Mouse (Mus musculus): Measurements from ENCODE around the gene Arhgef19.

Gene Arhgef19

DNA sequence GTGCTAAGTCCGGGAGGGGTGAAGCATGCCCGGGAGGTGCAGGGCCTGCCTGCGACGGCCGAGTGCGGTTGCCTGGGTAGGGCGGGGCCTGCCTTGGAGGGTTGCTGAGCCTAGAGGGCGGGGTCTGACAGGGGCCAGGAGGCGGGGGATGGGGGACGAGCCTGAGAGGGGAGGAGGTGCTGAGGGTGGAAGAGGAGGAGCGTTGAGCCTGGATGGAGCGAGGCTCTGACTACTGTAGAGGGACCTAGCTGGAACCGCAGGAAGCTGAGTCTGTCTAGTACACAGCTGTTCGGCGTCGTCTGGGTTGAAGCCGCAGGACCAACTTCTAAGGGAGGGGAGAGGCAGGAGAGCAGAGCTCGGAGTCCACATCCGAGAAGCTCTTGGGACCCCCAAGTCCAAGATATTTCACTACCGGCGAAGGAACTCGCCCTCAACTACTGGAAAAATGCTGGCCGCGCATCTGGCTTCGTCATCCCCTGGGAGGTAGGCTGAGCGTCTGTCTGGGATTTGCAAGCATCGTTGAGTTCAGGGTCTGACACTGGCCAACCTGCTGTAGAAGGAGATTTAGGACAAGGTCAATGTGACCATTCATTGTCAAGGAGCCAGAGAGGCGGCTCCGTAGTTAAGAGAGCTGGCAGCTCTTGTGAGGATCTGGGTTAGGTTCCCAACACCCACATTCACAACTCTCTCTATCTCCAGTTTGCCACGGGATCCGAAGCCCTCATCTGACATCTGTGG, at the start of gene Arhgef19:
TSS of gene Arhgef19 (plus strand) at position 112 of the 738 bp plus-strand sequence.
- DNase-seq (ENCODE audit: low spot score in 2 of 2), result peak; percentile 89 to 90

DNA sequence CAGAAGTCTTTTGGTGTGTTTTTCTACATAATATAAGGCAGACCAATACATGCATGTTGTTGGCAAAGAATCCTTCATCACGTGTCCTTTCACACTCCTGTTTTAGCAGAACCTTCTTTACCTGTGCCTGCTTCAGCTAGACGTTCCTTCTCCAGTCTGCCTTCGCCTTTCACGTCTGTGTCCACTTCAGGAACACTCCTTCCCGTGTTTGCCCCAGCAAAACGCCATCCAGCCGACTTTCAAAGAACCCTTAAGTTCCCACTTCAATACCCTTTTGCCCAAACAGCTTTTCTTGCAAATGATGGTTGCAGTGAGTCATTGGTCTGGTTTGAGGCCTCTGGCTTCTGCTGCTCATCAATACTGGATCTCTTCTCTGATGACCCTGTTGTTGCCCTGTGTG, 48.0 kb upstream of the Arhgef19 start:
- DNase-seq (ENCODE audit: low spot score in 2 of 2), result no peak

DNA sequence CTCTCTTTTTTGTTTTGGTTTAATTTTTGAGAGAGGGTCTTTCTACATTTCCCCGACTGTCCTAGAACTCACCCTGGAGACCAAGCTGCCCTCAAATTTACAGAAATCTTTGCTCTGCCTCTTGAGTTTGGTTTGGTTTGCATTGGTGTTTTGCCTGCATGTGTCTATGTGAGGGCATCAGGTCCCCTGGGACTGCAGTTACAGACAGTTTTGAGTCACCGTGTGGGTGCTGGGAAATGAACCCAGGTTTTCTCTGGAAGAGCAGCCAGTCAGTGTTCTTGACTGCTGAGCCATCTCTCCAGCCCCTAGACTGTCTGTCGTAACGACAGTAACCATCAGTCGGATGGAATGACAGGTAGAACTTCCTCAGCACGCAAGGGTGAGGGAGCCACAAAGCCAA, 44.7 kb upstream of the Arhgef19 start:
- no peak for DNase-seq (ENCODE audit: low spot score in 2 of 2)

DNA sequence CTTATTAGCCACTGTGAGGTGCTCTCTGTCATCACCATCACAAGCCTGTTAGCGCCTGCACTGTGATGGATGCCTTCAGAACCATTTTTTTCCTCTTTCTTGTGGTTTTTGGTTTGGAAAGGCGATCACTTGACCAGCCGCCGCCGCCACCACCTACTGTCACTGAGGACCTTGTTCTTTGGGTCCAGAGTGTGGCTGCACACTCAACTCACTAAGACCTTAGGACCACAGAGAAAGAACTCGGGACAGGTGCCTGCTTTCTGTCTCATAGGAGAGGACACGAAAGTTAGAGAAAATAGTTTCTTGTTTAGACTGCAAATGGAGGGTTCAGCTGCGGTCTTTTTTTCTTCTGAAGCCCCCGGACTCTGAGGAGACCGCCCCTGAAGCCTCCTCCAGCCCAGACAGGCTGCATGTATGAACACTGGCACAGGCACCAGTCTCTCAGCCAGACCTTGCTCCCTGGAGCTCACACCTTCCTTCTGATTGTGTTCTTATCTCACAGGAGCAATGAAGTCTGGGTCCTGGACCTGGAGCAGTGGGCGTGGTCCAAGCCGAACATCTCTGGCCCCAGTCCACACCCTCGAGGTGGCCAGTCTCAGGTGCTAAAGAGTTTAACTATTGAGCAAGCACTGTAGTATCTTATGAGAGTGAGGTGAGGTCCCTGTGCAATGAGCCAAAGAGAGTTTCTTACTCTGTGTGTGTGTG, 42.2 kb upstream of the Arhgef19 start:
- DNase-seq (ENCODE audit: low spot score in 2 of 2), result no peak

DNA sequence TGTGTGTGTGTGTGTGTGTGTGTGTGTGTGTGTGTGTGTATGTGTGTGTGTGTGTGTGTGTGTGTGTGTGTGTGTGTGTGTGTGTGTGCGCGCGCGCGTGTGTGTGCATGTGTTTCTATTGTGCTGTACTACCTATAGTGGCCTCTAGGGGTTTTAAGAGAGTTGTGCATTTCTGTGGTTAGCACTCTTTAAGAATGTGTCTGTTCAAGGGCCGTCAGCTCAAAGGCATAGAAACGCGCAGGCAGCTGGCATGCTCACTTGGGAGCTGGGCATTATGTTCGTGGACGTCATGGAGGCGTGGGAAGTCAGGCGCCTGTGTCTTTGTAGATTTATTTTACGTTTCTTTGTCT, 41.6 kb upstream of the Arhgef19 start:
- DNase-seq (ENCODE audit: low spot score in 2 of 2), result no peak

DNA sequence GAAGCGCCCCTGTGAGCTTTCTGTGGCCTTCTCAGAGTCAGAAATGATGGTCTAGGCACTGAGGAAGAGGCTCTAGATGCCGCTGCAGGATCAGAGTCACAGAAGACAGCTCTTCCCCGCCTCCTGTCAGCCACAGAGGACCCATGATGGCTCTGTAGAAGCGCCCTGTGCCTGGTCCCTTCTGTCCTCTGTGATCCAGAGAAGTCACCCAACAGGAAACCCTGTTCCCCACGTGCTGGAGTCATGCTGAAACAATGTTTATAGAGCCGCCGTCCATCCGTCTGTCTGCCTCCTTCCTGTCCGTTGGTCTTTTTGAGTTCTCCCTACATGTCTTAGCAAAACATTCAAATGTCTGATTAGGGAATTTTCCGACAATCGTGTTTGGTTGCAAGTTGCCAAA, 38.4 kb upstream of the Arhgef19 start:
- peak; percentile 40 to 44 for DNase-seq (ENCODE audit: low spot score in 2 of 2)

DNA sequence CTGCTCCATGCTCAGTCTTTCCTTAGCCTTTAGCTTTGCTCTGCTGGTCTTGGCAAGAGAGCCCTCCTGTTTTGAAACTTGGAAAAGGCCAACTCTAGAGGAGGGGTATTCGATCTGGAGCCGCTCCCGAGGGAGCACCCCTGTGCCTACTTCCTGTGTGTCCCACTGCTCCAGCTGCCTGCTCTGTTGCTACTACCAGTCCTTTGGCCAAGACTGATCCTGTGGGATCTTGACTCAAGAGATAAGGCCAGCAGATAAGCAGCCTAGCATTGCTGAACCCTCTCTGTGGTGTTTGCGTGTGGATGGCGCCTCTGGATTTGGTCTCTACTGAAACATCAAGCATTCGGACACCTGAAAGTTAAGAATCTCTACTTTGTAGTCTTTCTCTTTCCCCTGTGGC, 37.1 kb upstream of the Arhgef19 start:
- DNase-seq (ENCODE audit: low spot score in 2 of 2), result no peak

DNA sequence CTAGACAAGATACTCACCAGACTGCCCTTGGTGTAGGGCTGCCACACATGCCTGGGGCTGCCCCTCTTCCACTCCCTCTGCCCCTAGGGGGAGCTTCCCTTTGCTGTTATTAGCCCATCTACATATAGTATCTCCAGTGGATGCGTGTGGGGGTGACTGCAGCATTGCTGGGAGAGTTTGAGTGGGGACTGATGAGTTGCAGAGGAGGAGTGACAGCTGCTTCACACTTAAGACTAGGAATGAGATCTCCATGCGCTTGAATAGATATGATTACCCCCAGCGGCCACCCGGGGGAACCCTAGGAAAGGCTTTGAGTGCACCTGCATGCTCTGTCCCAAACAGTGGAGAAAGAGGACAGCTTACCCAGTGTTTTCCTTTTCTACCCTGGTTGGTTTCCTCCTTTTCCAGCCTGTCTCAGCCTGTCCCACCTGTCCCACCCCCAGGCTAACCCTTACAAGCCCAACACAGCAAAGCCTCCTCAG, 34.7 kb upstream of the Arhgef19 start:
- no peak for DNase-seq (ENCODE audit: low spot score in 2 of 2)

DNA sequence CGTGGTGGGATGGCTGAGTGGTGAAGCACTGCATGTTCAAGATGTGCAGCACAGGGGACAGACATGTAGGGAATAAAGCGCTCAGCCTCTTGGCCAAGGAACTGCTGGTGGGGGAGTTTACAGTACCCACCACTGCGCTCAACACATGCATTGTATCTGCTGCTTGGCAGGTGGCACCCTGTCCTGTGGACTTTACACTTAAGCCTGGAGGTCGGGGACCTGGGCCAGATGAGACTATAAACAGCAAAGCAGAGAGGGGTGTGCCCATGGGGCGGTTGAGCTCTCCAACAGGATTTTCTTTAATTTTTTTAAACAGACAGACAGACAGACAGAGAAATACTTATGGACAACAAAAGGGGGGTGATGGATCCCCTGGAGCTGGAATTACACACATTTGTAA, 32.2 kb upstream of the Arhgef19 start:
- DNase-seq (ENCODE audit: low spot score in 2 of 2), result no peak

DNA sequence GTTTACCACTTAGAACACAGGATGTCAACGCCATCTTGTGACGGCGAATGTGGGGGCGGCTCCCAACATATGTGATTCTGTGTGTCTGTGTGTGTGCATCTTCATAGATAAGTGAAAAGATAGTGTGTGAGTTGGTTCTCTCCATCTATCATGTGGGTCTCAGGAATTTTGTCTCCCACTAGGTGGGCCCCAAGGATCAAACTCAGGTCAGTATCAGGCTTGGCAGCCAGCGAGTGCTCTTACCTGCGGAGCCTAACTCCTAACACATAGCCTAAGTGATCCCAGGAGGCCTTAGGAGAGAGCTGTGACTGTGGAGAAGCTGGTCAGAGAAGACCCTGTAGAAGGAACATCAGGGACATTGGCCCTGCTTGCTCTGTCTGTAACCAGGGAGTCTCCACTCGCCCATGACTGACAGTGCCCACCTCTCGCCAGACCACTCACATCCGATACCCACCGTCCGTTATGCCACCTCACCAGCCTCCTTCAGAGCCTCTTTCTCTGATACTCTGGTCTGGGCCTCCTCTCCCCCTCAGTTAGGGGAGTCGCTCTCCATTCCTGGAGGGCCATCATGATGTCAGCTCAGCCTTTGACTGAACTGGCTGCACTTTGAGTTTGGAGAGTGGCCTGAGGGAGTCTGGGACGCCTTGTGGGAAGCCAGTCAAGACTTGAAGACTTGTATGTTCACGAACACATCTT, 28.6 kb upstream of the Arhgef19 start:
- DNase-seq (ENCODE audit: low spot score in 2 of 2), result peak in 1 of 2 experiments; percentile 17

DNA sequence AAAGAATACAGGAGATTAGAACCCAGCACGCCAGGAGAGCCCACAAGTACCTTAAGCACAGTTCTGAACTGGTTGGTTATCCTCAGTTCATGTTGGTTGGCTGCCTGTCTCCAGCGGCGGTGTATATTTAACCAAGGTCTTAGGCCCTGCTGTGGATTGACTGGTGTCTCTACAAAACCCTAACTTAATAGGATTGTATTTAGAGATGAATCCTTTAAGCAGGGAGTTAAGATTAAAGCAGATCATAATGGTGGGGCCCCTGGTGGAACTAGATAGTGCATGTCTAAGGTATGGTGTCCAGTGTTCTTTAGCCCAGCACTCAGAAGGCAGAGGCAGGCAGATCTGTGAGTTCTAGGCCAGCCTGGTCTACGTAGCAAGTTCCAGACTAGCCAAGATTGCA, 27.7 kb upstream of the Arhgef19 start:
- no peak for DNase-seq (ENCODE audit: low spot score in 2 of 2)

DNA sequence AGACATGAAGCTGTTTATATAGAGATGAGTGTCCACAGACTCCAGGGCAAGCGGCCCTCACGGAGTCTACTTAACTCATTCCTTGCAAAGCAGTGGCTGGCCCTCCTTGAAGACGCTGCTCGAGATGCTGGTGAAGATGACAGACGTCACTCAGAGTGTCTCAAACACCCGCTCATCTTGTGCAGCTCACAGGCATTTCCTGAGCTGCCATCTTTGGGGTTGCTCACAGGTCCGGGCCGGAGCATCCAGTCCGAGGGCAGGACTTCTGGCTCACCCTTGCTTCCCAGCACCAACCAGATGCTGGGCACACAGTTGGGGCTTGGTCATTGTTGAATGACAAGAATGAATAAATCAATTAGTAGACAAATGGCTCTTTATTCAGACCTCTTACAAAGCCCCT, 26.4 kb upstream of the Arhgef19 start:
- DNase-seq (ENCODE audit: low spot score in 2 of 2), result no peak

DNA sequence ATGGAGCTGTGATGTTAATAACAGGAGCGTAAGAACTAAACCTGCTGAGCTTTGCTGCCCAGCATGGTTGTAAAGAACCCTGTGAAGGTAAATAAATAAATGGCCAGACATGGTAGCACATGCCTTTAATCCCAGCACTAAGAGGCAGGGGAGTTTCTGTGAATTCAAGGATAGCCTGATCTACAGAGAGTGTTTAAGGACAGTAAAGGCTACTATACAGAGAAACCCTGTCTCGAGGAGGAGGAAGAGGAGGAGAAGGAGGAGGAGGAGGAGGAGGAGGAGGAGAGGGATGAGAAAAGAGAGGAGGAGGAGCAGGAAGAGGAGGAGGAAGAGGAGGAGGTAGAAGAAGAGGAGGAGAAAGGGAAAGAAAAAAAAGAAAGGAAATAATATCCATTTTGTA, 26.0 kb upstream of the Arhgef19 start:
- no peak for DNase-seq (ENCODE audit: low spot score in 2 of 2)

DNA sequence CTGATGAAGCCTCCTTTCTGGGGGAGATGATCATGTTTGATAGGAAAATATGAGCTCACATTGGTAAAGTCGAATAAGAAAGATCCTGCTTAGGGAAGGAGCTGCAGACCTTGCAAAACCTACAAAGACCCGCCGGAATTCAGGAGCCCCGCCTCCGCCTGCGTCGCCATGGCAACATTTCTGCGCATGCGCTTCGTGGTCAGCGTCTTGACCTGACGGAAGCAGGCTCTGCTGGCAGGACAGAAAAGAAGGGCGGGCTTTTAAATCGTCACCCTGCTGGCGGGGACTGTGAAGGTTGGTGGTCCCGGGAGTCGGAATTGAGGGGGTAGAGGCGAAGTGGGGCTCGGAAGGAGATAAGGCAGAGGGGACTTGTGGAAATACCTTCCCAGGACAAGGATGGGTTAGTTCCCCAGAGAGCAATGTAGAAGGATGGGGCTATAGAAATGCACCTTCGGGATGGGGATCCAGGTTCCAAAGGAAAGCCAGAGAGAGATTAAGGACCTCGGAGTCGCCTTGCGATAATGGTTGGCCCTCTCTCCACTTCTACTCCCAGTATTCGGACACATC, 25.4 kb upstream of the Arhgef19 start, which contains the start of gene Rsg1:
TSS of gene Rsg1 (plus strand) at position 187 of the 567 bp plus-strand sequence.
- DNase-seq (ENCODE audit: low spot score in 2 of 2), result peak; percentile 89 to 95

DNA sequence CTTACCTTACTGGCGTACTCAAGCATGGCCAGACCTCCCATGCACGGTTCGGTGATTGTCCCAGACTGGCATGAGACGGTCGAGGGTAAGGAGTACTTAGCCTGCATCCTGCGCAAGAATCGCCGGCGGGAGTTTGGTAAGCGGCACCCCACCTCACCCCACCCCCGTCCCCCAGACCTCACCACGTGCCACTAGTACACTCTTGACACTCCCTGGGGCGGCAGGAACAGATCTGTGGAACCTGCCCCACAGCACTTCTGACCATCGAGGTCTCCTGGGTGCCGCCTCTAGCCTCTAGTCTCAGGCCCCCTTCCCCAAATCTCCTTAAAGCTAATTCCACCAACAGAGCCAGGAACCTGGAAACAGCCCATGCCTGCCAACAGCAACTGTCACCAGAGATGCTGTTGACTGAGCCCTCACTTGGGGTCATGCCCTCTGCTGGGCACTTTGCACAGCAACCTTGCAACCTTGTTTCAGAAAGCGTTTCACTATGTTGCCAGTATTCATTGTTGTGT, 24.9 kb upstream of the Arhgef19 start:
- DNase-seq (ENCODE audit: low spot score in 2 of 2), result no peak

DNA sequence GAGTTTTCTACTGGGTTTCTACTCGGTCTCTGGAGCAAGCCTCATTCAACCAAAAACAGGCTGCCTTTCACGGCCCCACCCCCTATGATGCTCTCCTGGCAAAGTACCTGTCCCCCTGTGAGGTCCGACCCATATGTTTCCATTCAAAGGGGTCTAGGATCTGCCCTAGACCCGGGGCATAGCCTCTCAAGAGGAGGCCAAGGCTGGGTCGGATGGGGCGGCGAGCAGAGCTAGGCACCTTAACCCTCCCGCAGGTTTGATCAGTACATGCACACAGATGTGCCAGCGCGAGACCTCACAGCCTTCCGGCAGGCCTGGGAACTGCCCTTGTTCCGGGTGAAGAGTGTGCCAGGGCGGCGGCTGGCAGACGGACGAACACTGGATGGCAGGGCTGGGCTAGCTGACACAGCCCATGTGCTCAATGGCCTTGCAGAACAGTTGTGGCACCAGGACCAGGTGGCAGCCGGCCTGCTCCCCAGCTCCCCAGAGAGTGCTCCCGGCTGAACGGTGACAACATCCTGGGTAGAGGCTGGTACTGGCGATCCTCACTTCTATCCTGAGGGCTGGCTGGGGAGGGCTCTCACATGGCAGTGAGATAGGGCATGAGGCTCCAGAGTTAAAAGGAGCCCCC, 19.6 kb upstream of the Arhgef19 start:
- no peak for DNase-seq (ENCODE audit: low spot score in 2 of 2)

DNA sequence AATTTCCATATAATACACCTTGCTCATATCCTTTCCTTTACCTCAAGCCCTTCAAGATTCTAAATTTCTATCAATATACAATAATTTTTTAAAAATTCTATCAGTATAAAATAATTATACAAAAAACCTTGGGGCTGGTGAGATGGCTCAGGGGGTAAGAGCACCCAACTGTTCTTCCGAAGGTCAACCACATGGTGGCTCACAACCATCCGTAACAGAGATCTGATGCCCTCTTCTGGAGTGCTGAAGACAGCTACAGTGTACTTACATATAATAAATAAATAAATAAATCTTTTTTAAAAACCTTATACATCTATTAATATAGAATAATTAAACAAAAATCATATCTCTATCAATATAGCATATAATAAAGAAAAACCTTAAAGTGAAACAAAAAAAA, 17.5 kb upstream of the Arhgef19 start:
- DNase-seq (ENCODE audit: low spot score in 2 of 2), result no peak

DNA sequence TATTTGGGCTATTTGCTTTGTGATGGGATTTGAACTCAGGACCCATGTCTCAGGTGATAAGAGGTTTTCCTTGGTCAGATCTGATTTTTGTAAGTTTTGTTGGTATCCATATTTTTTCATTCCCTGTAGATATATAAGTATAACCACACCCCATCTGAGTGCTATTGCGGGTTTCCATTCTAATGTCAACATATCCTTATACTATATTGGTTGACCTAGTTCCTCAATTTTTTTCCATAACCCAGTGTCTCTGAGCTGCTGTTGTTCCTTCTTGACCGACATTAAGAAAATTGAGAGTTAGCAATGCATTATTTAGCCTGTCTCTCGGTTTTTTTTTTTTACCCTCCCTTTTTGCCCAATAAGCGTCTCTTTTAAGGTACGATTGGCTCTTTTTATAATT, 16.5 kb upstream of the Arhgef19 start:
- no peak for DNase-seq (ENCODE audit: low spot score in 2 of 2)

DNA sequence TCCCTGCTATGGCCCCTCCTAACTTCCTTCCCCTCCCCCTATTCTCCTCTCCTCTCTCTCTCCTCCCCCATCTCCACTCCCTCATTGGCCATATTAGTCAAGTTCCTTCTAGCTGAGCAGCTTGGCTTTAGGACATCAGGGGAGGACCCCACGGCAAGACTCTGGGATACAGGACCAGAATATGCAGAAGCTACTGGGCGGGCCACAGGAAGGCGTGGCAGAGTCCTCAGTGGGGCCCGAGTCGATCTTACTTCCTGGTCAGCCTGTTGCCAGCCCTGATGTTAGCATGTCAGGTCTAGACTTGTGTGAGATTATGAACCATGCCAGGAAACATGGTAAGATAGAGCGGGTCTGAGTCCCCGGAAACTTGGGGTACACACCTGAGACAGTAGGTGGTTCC, 10.6 kb upstream of the Arhgef19 start:
- DNase-seq (ENCODE audit: low spot score in 2 of 2), result no peak

DNA sequence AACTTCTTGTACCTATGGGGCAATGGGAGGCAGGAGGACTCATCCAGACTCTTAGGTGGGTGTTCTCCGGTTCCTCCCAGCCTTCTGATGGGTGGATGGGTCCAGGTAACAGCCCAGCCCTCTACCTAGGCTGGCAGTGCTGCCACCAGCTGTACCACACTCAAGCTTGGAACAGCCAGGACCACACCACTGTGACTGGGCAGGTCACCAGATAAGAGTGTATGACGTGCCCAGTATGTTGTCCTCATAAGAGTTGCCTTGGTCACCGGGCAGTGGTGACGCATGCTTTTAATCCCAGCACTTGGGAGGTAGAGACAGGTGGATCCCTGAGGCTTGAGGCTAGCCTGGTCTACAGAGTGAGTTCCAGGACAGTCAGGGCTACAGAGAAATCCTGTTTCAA, 6.1 kb upstream of the Arhgef19 start:
- no peak for DNase-seq (ENCODE audit: low spot score in 2 of 2)

DNA sequence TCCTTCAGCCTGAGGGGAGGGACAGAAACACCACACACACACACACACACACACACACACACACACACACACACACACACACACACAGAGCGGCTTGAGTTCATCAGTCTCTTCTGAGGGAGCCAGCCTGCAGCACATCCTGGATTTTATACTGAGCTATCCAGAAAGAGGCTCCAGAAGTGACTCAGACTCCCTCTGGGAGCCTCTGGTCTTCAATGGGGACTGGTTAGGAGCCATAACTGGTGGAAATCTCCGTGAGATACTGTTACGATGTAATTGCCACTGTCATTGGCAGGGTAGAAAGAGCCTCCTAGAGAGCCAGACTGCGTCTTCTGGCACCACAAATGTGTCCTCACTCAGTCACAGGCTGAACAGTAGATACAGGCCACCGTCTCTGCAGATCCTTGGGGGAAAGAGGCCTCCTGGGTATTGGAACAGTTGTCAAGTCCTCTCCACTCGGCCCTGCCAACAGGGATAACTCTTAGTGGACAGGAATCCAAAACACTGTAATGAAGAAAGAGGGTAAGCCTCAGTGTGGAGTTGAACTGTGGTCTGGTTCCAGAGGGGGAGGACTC, 3.7 kb upstream of the Arhgef19 start:
- DNase-seq (ENCODE audit: low spot score in 2 of 2), result no peak
